Mouse (Mus musculus): ENCODE measurements around the gene Tmem233. TPM values are rescaled to one million over a fixed set of nuclear protein-coding genes. Genes with fewer than 3 reads are reported as not detected.

Tmem233 gene
- polyA plus RNA-seq, 1 experiment from 2014 or later = not detected

GRCm38 (mm10) chr5:115997376-115997775 is 85.7 kb downstream of the Tmem233 start:
- ATAC-seq (replicated peaks; ENCODE audit: low FRiP score) = no peak
- H3K27ac ChIP-seq = no peak overlapping the region

GRCm38 (mm10) chr5:115994101-115994500 is 88.9 kb downstream of the Tmem233 start:
- Histone ChIP-seq H3K27me3 (no peaks in the 10 kb centered on the region), H3K36me3 (peaks cover 75% of the 10 kb centered on the region)
- WGBS = 94% methylated on average over 15 of the region's 15 CpGs

More at GRCm38 (mm10) chr5:115997376-115997775, 85.7 kb downstream of the Tmem233 start:
- H3K9me3 ChIP-seq (replicated peaks) = no peaks in the 10 kb centered on the region
- H3K36me3 ChIP-seq = peaks cover 70% of the 10 kb centered on the region
- 80% methylated on average over 13 of the region's 13 CpGs for WGBS
- no peaks in the 10 kb centered on the region for H3K27me3 ChIP-seq
- H3K4me2 ChIP-seq = no peak overlapping the region
- no peak overlapping the region for H3K9ac ChIP-seq
- H3K4me3 ChIP-seq (replicated peaks) = no peak overlapping the region
- 0 out of 2 replicates have a peak, but pooled peaks cover 3% of the 10 kb centered on the region for H3K4me1 ChIP-seq

GRCm38 (mm10) chr5:115991717-115992116 is 91.3 kb downstream of the Tmem233 start:
- H3K36me3 ChIP-seq = peaks cover 85% of the 10 kb centered on the region
- H3K4me1 ChIP-seq = no peaks in the 10 kb centered on the region
- no peak for ATAC-seq (replicated peaks; ENCODE audit: low FRiP score)
- H3K4me2 ChIP-seq = no peak overlapping the region
- WGBS = 92% methylated on average over 11 of the region's 11 CpGs
- H3K27me3 ChIP-seq = no peaks in the 10 kb centered on the region
- no peaks in the 10 kb centered on the region; the same call in 1 of the 2 replicates for H3K9me3 ChIP-seq (replicated peaks)
- no peak overlapping the region for H3K27ac ChIP-seq
- H3K9ac ChIP-seq = no peak overlapping the region
- H3K4me3 ChIP-seq (replicated peaks) = no peak overlapping the region

More at GRCm38 (mm10) chr5:115994101-115994500, 88.9 kb downstream of the Tmem233 start:
- H3K27ac ChIP-seq = no peak overlapping the region
- H3K9ac ChIP-seq = no peak overlapping the region
- no peaks in the 10 kb centered on the region; the same call in 1 of the 2 replicates for H3K9me3 ChIP-seq (replicated peaks)
- 0 out of 2 replicates have a peak, but pooled peaks cover 3% of the 10 kb centered on the region for H3K4me1 ChIP-seq
- no peak for ATAC-seq (replicated peaks; ENCODE audit: low FRiP score)
- H3K4me3 ChIP-seq (replicated peaks) = no peak overlapping the region
- no peak overlapping the region for H3K4me2 ChIP-seq

Other genes with a start within 250 kb of the Tmem233 start
- 35.4 and 39.2 TPM in 2 replicates for gene Cit, start 238.0 kb downstream of the Tmem233 start, polyA plus RNA-seq (2015; fragmentation: Nextera tagmentation; extraction: Ambion mirVana)
- gene Prkab1, start 58.7 kb downstream of the Tmem233 start, polyA plus RNA-seq (2015; fragmentation: Nextera tagmentation; extraction: Ambion mirVana) = 74.6 and 85.1 TPM in 2 replicates
- 0.62 and 0.74 TPM in 2 replicates for gene Ccdc60, start 205.7 kb upstream of the Tmem233 start, polyA plus RNA-seq (2015; fragmentation: Nextera tagmentation; extraction: Ambion mirVana)

All from kidney, embryonic 15.5 days (tissue).